Mouse (Mus musculus): ENCODE results near the gene Pex13. TPM values are rescaled to one million over a fixed set of nuclear protein-coding genes. Genes with fewer than 3 reads are reported as not detected.
A peak's percentile ranks its signal among the peaks of the same experiment; 100 is the strongest.
"Not testable (repeated sequence)": the region's sequence is repeated elsewhere in the genome, so short reads cannot be mapped to it uniquely, and the experiment has no call there.

Pex13 gene
- total RNA-seq, 2 experiments from 2014 or later: 19.6 to 27.0 TPM

DNA sequence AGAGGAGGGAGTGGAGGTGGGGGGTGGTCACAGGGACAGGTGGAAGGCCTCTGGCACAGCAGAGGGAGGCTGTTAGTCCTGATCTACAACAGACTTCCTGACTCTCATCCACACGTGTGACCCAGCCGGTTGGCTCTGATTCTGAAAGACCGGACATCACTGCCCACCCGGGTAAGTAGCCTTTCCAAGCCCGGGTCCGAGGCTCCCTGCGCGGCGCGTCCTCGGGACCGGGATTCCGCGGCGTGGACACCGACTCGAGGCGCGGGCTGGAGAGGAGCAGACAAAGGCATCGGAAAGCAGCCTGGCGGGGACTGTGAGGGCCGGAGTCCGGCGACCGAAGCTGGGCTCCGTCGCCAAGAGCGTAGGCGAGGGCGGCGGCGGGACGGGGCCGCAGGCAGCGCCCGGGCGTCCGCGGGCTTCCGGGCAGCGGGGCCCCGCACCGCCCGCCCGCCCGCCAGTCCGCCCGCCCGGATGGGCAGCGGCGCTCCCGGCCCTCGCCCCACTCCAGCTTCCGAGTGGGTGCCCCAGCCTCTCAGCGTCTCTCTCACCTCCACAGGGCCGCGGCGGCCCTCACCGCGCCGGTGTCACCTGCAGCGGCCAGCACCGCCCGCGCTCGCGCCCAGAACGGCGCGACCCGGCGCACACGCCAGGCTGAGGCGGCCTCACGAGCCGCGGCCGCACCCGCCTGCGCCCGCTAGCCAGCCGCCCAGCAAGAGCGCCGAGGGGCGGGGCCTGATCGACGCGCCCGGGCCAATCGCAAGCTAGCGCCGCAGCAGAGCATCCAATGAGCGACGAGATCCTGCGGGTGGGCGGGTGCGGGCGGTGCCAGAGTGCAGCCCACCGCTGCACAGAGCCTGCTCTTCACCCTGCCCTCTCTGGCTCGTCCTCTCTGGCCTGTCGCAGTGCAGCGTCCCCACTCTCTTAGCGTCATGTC is 32.5 kb downstream of the Pex13 start, which contains the start of gene 0610010F05Rik:
Gene 0610010F05Rik, minus strand, starts transcription at position 695 of the 934 bp plus-strand sequence.
- intact Hi-C loops (cut with DNase I): loop anchor here (2.0 to 5.0 kb wide), 2 partner anchors 32 to 136 kb away; partner anchors contain the start of genes Ahsa2, Pex13 and Pus10
- no peak for TF ChIP-seq CTCF (IDR thresholded peaks at IDR 0.05)
- DNase-seq: peak; percentile 93
- peak within 1 kb of the TSS; percentile 91 for H3K27ac ChIP-seq
- peak within 1 kb of the TSS; percentile 96 for H3K4me3 ChIP-seq

DNA sequence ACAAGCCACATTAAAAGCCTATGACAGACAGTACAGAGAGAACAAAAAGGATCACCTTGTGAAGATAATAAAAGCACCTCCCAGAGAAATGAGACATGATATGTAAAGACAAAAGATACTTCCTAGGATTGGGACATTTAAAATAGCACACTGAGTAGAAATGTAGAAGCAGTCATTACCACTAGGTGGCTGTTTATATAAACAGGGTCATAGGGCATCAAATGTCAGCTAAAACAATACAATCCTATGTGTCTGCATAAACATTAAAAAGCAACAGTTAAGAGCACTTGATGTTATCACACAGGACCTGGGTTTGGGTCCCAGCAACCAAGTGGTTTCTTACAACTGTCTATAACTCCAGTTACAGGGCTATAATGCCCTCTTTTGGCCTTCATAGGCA is 35.1 kb downstream of the Pex13 start:
- no peak for DNase-seq
- no peak overlapping the region for H3K4me3 ChIP-seq
- TF ChIP-seq CTCF (IDR thresholded peaks at IDR 0.05): peak; percentile 8; the same call in 1 of the 2 replicates
- intact Hi-C loops (cut with DNase I): loop anchor here (5.0 kb wide), 1 partner anchor 133 kb away; the partner anchor contains the start of gene Ahsa2
- no peak overlapping the region for H3K27ac ChIP-seq

DNA sequence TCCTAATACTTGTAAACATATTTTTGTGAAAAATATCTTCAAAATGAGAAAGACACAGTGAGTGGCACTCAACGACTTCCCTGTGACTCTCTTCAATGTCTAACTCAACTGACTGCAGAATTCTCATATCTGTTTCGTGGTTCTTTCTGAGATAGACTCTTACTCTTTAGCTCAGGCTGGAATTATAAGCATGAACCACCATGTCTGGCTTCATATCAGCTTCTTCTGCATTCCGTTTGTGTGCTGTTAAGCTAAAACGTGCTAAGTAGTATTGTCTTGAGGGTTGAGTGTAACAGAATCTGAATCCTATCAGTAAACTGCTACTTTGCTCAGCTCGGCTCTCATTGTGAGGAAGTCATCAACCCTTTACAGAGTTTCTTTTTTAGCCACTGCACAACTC is 46.8 kb downstream of the Pex13 start:
- no peak for TF ChIP-seq CTCF (IDR thresholded peaks at IDR 0.05)
- intact Hi-C loops (cut with DNase I): no loop called here
- DNase-seq: no peak
- H3K4me3 ChIP-seq: no peak overlapping the region
- no peak overlapping the region for H3K27ac ChIP-seq

DNA sequence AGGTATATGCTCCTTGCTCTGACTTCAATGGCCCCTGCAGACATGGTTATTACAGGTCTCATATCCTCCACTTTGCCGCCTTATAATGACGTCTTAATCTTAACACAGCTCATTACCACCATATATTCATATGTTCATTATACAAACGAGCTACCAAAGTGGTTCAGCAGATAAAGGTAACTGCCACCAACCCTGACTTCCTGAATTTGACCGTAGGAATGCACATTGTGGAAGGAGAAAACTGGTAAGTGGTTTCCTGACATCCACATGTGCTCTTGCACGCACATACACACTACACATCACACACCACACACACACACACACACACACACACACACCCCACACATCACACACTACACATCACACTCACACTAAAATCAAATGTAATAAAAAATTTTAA is 51.2 kb downstream of the Pex13 start:
- Histone ChIP-seq H3K27ac (no peak overlapping the region), H3K4me3 (no peak overlapping the region)
- no peak for TF ChIP-seq CTCF (IDR thresholded peaks at IDR 0.05)
- intact Hi-C loops (cut with DNase I): no loop called here
- DNase-seq: no peak

DNA sequence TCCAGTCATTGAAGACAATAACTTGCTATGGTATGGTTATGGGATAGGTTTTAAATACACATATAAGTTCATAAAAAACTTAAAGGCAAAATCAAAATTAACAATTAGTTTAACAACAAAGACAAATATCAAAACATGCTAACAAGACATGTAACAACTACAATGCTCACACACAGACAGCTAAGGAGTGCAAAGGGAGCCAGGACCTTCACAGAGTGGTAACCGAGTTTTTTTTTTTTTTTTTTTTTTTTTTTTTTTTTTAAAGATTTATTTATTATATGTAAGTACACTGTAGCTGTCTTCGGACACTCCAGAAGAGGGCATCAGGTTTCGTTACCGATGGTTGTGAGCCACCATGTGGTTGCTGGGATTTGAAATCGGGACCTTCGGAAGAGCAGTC is 58.5 kb downstream of the Pex13 start:
- H3K27ac ChIP-seq; intact Hi-C loops (cut with DNase I); H3K4me3 ChIP-seq; DNase-seq: not testable (repeated sequence)

Other genes with a start within 250 kb of the Pex13 start
- gene Ahsa2, start 167.9 kb downstream of the Pex13 start, total RNA-seq (2021): 10 to 100 TPM; 37.7 to 44.7 TPM
- gene 1700093K21Rik, start 144.8 kb downstream of the Pex13 start, total RNA-seq (2021): not detected
- gene 0610010F05Rik, start 32.3 kb downstream of the Pex13 start, total RNA-seq (2021): 10 to 100 TPM; 12.4 to 14.2 TPM
- gene Pus10, start 285 bp downstream of the Pex13 start, total RNA-seq (2021): 10 to 100 TPM; 15.5 to 16.9 TPM
- gene Rel, start 105.0 kb upstream of the Pex13 start, total RNA-seq (2021): 1 to 10 TPM; 3.1 to 3.8 TPM
- 1 to 10 TPM; 4.7 TPM for gene Papolg, start 229.3 kb upstream of the Pex13 start, total RNA-seq (2021)